Comparison of ENCODE assay signal across 16 mouse cellular contexts in genomic region chr13:91072351-91072750, GRCm38 (mm10).
"Had no signal": no experiment of that assay in that cellular context is flagged by ENCODE, and none has a peak within 500 bp of the region (broad histone marks: within the 10 kb centered on the region; RNA-seq: fewer than 3 reads in every experiment).

No protein-coding gene starts in this region.

- DNase-seq: kidney, adult 18-20 months; kidney, adult 9 months; kidney, postnatal 14 days; kidney, postnatal 4 days; liver, embryonic 13.5 days; lung, adult 2 months; lung, postnatal 14 days; lung, postnatal 4 days; midbrain, embryonic 14.5 days; retina, postnatal 1 day; right cerebral cortex, postnatal 25 days; thymus, adult 2 months; thymus, postnatal 14 days; thymus, postnatal 4 days had no signal

- H3K27ac ChIP-seq: liver, embryonic 13.5 days; neural tube, embryonic 12.5 days; neural tube, embryonic 15.5 days had no signal

- H3K4me3 ChIP-seq: liver, embryonic 13.5 days; neural tube, embryonic 12.5 days; neural tube, embryonic 15.5 days had no signal
